Mouse (Mus musculus) hindlimb bud, embryonic 11.5 days (tissue): ENCODE results near the gene Cadm4.

Experiments used
- DNase-seq: peaks from one replicate; pipeline ENCODE4 v3.0.0-alpha.2; 2012; ENCODE audit warnings: low read depth, low spot score; ENCODE audit errors: extremely low spot score

Cadm4 gene

DNA sequence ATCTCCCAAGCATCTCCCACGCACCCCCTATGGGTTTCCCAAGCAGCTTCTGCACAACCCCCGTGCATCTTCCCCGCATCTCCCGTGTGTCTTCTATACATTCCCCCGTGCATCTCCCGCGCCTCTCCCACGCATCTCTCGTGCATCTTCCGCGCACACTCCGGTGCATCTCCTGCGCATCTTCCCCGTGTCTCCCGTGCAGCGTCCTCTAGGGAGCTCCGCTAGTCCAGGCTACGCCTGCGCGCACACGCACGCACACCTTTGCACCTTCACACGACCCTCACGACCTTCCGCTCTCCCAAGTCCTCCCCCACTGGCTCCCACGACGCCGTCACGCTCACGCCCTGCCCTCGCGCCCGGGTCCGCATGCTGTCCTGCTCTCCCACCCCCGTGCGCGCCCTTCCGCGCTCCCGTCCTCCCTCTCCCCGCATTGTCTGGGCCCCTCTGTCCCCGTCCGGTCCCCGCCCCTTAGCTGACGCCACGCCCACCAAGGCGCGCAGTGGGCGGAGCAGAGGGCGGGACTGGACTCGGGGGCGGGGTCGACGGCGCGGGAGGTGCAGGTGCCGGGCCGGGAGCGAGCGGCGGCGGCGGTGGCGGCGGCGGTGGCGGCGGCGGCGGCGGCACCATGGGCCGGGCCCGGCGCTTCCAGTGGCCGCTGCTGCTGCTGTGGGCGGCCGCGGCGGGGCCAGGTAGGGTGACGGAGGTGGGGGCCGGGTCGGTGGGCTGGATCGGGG, at the start of gene Cadm4:
Gene Cadm4 (plus strand): TSS at position 550 of the 734 bp plus-strand sequence.
- DNase-seq, result no peak

- no peak for DNase-seq
Observed at GRCm38 (mm10) chr7:24435305-24435704, 46.5 kb upstream of the Cadm4 start.

GRCm38 (mm10) chr7:24437981-24438380, 43.8 kb upstream of the Cadm4 start:
- no peak for DNase-seq

DNA sequence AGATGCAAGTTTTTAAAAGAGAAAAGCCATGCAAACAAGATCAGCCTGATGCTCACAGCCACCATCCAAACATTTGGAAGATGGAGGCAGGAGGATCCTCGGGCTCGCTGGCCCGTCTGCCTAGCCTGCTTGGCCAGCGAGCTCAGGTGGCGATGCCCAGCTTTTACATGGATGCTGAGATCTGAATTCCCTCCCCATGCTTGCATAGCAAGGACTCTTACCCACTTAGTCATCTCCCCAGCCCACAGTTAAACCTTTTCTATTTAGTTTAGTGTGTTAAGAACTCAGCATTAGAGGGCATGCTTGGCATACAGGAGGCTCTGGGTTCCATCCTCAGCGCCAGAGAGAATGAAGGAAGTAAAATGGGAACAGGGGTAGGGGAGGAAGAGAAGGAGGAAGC, 42.6 kb upstream of the Cadm4 start:
- DNase-seq, result no peak

- DNase-seq, result no peak
Observed at GRCm38 (mm10) chr7:24439891-24440290, 41.9 kb upstream of the Cadm4 start.

DNA sequence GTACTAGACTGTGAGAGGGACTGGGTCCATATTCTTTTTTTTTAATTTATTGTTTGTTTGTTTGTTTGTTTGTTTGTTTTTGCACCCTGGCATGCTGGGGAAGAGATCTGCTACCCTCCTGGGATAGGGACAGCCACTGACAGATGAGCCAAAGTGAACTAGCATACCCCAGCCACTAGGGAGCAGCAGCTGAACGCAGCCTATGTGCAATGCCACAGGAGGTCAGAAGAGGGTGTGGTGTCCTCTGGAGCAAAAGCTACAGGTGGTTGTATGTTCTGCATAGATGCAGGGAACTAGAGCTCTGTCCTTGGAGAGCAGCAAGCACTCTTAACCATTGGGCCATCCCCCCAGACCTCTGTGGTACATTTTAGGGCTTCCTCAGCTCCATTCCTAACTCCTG, 40.0 kb upstream of the Cadm4 start:
- DNase-seq, result peak; percentile 26

GRCm38 (mm10) chr7:24442313-24442712, 39.5 kb upstream of the Cadm4 start:
- DNase-seq, result no peak

- no peak for DNase-seq
Observed at GRCm38 (mm10) chr7:24445266-24445926, 36.4 kb upstream of the Cadm4 start.

DNA sequence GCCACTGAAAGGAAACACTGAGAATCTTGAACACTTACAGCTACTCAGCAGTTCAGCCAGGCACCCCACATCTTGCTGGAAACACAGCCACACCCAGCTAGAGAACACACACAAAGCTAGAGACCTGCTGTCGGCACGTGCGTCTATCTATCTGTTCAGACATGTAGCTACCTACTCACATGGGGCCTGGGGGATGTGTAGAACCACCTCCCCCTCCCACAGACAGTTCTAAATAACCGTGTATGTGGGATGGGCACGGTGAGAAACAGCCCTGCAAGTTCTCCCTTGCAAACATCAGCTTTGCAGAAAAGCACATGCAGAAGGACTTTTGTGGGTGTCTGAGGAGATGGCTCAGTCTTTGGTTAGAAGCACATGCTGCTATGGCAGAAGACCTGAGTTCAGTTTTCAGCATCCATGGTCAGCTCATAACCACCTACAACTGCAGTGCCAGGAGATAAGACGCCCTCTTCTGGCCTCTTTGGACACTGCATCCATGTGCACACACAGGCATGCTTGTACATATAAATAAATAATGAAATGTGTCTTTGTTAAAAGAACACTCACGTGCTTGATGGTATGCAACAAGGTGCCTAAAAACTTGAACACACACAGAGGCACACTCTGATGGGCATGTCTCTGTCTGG, 35.0 kb upstream of the Cadm4 start:
- no peak for DNase-seq

- no peak for DNase-seq
Observed at GRCm38 (mm10) chr7:24448782-24449517, 32.9 kb upstream of the Cadm4 start.

- no peak for DNase-seq
Observed at GRCm38 (mm10) chr7:24450585-24451017, 31.2 kb upstream of the Cadm4 start.

DNA sequence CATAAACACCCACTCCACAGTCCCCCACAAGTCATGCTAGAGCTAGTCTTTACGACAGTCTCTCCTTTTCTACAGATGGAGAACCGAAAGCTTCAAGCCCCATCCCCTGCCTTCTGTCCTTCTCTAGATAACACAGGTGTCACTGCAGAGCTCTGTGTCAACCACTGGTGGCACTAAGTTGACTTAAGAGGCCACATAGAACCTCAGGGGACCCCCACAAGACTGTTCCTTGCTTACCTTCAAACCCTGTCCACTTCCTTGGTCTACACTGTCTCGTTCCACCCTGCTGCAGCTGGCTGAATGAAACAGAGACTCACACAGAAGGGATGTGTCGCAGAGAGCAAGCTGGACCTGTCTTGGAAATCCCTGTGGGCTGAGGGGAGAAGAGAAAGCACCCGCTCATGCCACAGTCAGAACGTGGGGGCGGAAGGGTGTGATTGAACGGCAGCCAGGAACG, 29.9 kb upstream of the Cadm4 start, which contains the start of gene Irgc1:
Gene Irgc1 (minus strand): TSS at position 443 of the 457 bp plus-strand sequence.
- no peak for DNase-seq

DNA sequence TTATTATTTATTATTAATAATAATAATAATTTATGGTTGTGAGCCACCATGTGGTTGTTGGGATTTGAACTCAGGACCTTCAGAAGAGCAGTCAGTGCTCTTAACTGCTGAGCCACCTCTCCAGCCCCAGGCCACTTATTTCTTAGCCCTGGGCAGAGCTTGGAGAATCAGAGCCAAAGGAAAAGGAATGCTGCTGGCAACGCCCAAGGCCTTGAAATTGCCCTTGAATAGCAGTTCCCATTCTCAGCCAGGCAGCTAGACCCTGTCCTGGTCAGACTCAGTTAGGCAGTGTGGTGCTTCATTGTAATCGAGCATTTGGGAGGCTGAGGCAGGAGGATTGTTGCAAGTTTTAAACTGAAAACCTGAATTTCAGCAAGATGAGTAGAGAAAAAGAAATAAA, 27.6 kb upstream of the Cadm4 start:
- DNase-seq, result no peak

DNA sequence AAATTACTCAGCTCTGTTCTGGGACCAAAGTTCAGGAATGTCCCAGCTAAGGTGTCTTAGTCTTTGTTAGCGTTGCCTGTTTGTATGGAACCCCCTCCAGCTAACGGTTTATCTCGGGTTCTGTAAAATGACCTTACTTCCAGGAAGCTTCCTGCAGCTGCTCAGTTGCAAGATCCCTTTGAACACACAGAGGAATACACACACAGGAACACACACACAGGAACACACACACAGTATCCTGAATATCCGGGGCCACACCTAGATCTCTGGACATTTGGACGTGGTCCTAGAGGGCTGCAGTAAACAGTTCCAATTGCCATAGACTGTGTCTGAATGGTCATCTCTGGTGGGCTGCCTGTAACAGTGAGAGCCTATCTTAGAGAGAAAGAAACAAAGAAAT, 26.1 kb upstream of the Cadm4 start:
- no peak for DNase-seq

DNA sequence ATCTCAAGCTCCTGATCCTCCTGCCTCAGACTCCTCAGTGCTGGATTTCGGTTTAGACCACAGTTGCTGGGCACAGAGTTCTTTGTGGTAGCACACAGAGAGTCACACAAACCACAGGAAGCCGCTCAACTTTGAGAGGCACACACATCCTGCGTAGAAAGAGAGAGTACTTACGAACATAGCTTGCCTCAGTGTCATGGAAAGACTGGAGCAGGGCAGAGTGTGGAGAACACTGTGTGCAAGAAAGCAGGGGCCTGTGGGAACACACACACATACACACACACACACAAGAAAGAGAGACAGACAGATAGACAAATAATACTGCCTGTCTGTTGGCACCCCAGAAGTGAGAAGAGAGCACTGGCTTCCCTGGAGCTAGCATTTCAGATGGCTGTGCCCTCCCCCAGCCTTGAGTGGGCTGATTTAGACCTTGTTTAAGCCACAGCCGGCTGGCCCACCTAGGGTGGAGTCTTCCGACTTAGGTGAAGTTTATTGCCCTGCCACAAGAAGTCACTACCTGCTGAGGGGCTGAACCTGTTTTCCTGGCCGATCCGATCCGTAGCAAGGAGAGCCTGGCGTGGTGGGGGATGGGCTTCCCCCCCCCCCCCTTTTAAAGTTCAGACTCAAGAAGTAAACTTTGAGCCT, 24.0 kb upstream of the Cadm4 start:
- DNase-seq, result no peak

- no peak for DNase-seq
Observed at GRCm38 (mm10) chr7:24459440-24459839, 22.4 kb upstream of the Cadm4 start.

DNA sequence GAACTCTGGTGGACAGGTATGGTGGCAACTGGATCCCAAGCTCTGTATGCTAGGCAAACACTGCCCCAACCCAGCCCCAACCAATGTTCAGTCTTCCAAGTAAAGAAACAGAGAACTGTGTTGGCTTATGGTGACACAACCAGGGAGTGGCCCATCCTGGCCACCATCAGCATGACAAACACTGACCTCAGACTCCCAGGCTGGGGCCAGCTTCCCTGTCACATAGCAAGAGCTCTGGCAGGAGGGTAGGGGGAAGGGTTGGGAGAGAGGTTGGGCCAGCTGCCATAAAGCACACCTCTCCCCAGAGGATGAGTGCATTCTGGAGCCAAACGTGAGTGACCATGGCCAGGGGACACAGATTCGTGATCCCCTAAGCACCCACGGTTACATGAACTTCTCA, 22.0 kb upstream of the Cadm4 start:
- no peak for DNase-seq

GRCm38 (mm10) chr7:24461376-24462051, 20.3 kb upstream of the Cadm4 start:
- no peak for DNase-seq

GRCm38 (mm10) chr7:24462388-24463319, 19.2 kb upstream of the Cadm4 start, which contains the start of gene Plaur:
Gene Plaur, plus strand, starts transcription at chr7:24462484.
- no peak for DNase-seq
